Mouse (Mus musculus) hindbrain, postnatal 0 days (tissue): Measurements from ENCODE around the gene Slc9a9. TPM values are rescaled to one million over a fixed set of nuclear protein-coding genes. Genes with fewer than 3 reads are reported as not detected.

Source experiments
- ATAC-seq: fragments of 200-750 bp; cut with Nextera tagmentation; 2 replicates; pipeline ENCODE4 v1.8.0; 2017; ENCODE audit warnings: mild to moderate bottlenecking, moderate TSS enrichment, moderate library complexity
- DNase-seq: peaks from one replicate; pipeline ENCODE4 v3.0.0-alpha.2; 2015; ENCODE audit warnings: low spot score
- H3K27ac ChIP-seq: fragments of 300-500 bp; sonication (generic); 2 replicates; pipeline ENCODE4 v1.5.1; 2014; ENCODE audit warnings: mild to moderate bottlenecking
- H3K27me3 ChIP-seq: fragments of 300-500 bp; sonication (generic); 2 replicates; pipeline ENCODE4 v1.6.1; 2014; ENCODE audit warnings: low read length, mixed read lengths; ENCODE audit not compliant: insufficient read depth
- H3K36me3 ChIP-seq: fragments of 300-500 bp; sonication (generic); 2 replicates; pipeline ENCODE4 v1.6.1; 2014; ENCODE audit warnings: low read length, mixed read lengths; ENCODE audit not compliant: insufficient read depth
- H3K4me1 ChIP-seq: fragments of 300-500 bp; sonication (generic); 2 replicates; pipeline ENCODE4 v1.6.1; 2014; ENCODE audit warnings: antibody characterized with exemption, low read length, mixed read lengths; ENCODE audit not compliant: insufficient read depth
- H3K4me2 ChIP-seq: fragments of 300-500 bp; sonication (generic); 2 replicates; pipeline ENCODE4 v1.6.1; 2014; ENCODE audit warnings: low read depth, mild to moderate bottlenecking, low read length, moderate library complexity, mixed read lengths
- H3K4me3 ChIP-seq: fragments of 300-500 bp; sonication (generic); 2 replicates; pipeline ENCODE4 v1.5.1; 2014; ENCODE audit warnings: low read length
- H3K9ac ChIP-seq: fragments of 300-500 bp; sonication (generic); replicated peaks from 2 replicates; pipeline ENCODE4 v1.6.1; 2014; ENCODE audit warnings: mild to moderate bottlenecking, low read length, moderate library complexity, mixed read lengths
- H3K9me3 ChIP-seq: fragments of 300-500 bp; sonication (generic); 2 replicates; pipeline ENCODE4 v1.6.1; 2016; ENCODE audit warnings: low read length, mixed read lengths
- CTCF ChIP-seq: IDR thresholded peaks from 2 replicates; pipeline ENCODE4 v1.5.1; 2016; ENCODE audit warnings: antibody characterized with exemption, control low read depth, low read depth
- WGBS: fragments of 180-500 bp; shearing (Covaris S2); extraction: QIAGEN DNeasy Blood & Tissue Kit; methylation state at CpG from one replicate; pipeline ENCODE4 v1.1.7; 2014; 5-methylcytosine and 5-hydroxymethylcytosine counted together
- polyA plus RNA-seq: library from polyadenylated mRNA; unstranded; fragments of >200 nt; fragmentation: Nextera tagmentation; extraction: Ambion mirVana; gene quantifications from 2 replicates; pipeline ENCODE4 v1.2.1, GENCODE M21; 2015
- total RNA-seq: library from RNA; depleted of rRNA; stranded (reverse); fragments of >200 nt; gene quantifications from 2 replicates; pipeline ENCODE4 v1.2.3, GENCODE M21; 2014

Gene Slc9a9
- total and polyA plus RNA-seq, 2 experiments from 2014 or later: 5.8 to 6.6 TPM

DNA sequence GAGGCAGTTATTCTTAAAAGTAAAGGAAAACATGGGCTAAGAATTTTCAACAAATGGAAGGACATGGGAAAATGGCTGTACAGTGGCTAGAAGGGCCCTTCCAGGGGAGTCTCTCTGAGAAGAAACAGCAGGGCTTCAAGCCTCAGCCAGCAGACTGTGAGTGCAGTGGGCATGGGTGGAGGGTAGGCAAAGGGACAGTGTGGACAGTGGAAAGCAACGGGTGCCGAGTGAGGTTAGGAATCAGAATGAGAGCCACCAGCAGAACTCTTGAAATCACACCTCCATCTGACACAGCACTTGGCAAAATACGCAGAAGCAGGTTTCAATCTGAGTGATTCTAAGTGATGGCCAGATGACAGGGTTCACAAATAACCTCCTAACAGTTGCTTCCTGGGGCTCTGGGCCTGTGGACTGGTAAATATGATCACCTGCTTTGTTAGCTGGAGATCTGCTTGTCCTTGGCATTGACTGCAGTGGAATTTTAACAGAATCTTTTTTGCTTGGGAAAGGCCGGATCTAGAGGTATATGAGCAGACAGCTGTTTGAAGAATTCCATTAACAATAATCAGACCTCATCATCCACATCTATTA, 237.4 kb downstream of the Slc9a9 start:
- no peak overlapping the region for H3K27ac ChIP-seq
- TF ChIP-seq CTCF: no peak
- ATAC-seq (no peak), DNase-seq (no peak)
- H3K4me1 ChIP-seq: no peaks in the 10 kb centered on the region
- no peaks in the 10 kb centered on the region for H3K9me3 ChIP-seq
- no peaks in the 10 kb centered on the region for H3K27me3 ChIP-seq
- 89% methylated on average over 4 of the region's 4 CpGs for WGBS
- no peak overlapping the region for H3K9ac ChIP-seq
- no peak overlapping the region for H3K4me3 ChIP-seq
- no peaks in the 10 kb centered on the region for H3K36me3 ChIP-seq
- H3K4me2 ChIP-seq: no peak overlapping the region

DNA sequence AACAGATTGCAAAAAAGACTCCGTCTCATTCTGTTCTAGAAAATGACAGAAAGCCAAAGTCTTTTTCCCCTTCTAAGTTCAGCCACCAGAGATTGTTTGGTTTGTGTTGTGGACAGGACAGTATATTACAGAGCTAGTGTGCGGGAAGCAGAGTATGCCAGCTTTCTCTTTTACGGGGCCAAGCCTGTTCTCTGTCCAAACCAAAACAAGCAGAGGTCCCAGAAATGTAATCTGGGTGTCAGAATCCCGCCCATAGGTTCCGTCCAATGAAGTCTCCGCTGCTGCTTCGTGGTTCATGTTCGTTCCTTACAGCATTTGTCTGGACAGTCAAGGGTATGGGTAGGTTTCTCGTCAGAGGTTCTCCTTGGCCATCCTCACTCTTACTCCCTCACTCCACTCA, 242.4 kb downstream of the Slc9a9 start:
- Histone ChIP-seq H3K9me3 (no peaks in the 10 kb centered on the region), H3K4me3 (no peak overlapping the region), H3K27me3 (no peaks in the 10 kb centered on the region), H3K4me2 (no peak overlapping the region), H3K4me1 (no peaks in the 10 kb centered on the region), H3K9ac (no peak overlapping the region), H3K27ac (no peak overlapping the region), H3K36me3 (no peaks in the 10 kb centered on the region)
- no peak for DNase-seq
- TF ChIP-seq CTCF: no peak
- 88% methylated on average over 9 of the region's 9 CpGs for WGBS
- no peak for ATAC-seq

GRCm38 (mm10) chr9:94922062-94922461, 252.4 kb downstream of the Slc9a9 start:
- no peak for ATAC-seq
- no peak for DNase-seq
- 54% methylated on average over 5 of the region's 5 CpGs for WGBS

DNA sequence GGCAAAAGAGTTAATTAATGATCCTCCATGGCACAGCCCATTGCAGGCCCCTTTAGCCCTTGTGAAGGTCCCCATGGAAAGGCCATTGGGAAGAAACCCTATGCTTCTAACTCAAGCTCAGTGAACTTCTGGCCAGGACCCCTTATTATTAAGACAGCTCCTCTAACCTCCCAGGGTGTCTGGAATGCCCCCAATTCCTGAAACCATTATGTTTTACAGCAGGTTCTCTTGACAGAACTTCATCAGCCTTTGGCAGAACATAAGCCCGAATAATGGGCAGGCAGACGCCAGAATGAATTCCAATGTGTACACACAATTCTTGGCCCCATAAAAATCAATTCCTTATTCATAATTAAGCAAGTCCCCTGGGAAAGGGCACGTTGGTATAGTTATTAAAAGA, 256.1 kb downstream of the Slc9a9 start:
- Histone ChIP-seq H3K9ac (no peak overlapping the region), H3K4me3 (no peak overlapping the region), H3K9me3 (no peaks in the 10 kb centered on the region), H3K36me3 (no peaks in the 10 kb centered on the region), H3K27me3 (no peaks in the 10 kb centered on the region), H3K27ac (no peak overlapping the region), H3K4me1 (no peaks in the 10 kb centered on the region), H3K4me2 (no peak overlapping the region)
- no peak for TF ChIP-seq CTCF
- WGBS: 35% methylated on average over 3 of the region's 3 CpGs
- peak; percentile 24 for DNase-seq
- ATAC-seq: no peak

More at GRCm38 (mm10) chr9:94922062-94922461, 252.4 kb downstream of the Slc9a9 start:
- H3K4me3 ChIP-seq: no peak overlapping the region
- no peak overlapping the region for H3K9ac ChIP-seq
- no peak overlapping the region for H3K27ac ChIP-seq
- no peaks in the 10 kb centered on the region for H3K4me1 ChIP-seq
- no peaks in the 10 kb centered on the region for H3K27me3 ChIP-seq
- no peaks in the 10 kb centered on the region for H3K36me3 ChIP-seq
- no peak for TF ChIP-seq CTCF
- H3K9me3 ChIP-seq: no peaks in the 10 kb centered on the region
- H3K4me2 ChIP-seq: no peak overlapping the region

- DNase-seq (no peak), ATAC-seq (no peak)
- H3K36me3 ChIP-seq: no peaks in the 10 kb centered on the region
- H3K27ac ChIP-seq: no peak overlapping the region
- no peak overlapping the region for H3K9ac ChIP-seq
- no peaks in the 10 kb centered on the region for H3K4me1 ChIP-seq
- H3K27me3 ChIP-seq: no peaks in the 10 kb centered on the region
- H3K4me2 ChIP-seq: no peak overlapping the region
- TF ChIP-seq CTCF: peak; percentile 50
- H3K4me3 ChIP-seq: no peak overlapping the region
- no peaks in the 10 kb centered on the region for H3K9me3 ChIP-seq
Observed at GRCm38 (mm10) chr9:94927101-94927500, 257.4 kb downstream of the Slc9a9 start.

DNA sequence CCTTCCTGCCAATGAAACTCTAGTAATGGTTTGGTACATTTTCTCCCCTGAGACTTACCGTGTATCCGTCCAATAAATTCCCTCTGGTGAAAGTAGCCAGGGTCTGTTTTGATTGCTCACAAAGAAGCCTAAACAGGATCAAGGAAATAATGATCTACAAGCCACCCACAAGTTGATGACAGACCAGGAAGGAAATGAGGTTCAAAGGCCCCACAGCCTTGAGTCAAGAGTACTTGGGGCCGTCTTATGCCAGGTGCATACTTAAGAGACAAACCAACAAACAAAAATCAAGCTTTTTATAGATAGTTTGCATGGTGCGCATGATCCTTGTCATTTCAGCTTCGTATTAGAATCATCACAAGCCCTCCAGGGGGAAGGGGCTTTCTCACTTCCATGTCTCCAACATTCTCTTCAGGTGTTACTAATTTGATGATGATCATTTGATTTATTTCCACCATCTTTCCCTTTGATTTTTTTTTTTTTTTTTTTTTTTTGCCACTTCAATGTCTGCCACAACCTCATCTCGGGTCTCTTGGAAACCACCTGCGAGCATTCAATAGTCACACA, 275.9 kb downstream of the Slc9a9 start:
- no peak overlapping the region for H3K27ac ChIP-seq
- no peaks in the 10 kb centered on the region for H3K36me3 ChIP-seq
- WGBS: 87% methylated on average over 7 of the region's 7 CpGs
- no peak for ATAC-seq
- no peak for DNase-seq
- no peaks in the 10 kb centered on the region for H3K4me1 ChIP-seq
- no peaks in the 10 kb centered on the region for H3K27me3 ChIP-seq
- no peak overlapping the region for H3K4me2 ChIP-seq
- no peak for TF ChIP-seq CTCF
- no peak overlapping the region for H3K9ac ChIP-seq
- H3K9me3 ChIP-seq: no peaks in the 10 kb centered on the region
- H3K4me3 ChIP-seq: no peak overlapping the region

DNA sequence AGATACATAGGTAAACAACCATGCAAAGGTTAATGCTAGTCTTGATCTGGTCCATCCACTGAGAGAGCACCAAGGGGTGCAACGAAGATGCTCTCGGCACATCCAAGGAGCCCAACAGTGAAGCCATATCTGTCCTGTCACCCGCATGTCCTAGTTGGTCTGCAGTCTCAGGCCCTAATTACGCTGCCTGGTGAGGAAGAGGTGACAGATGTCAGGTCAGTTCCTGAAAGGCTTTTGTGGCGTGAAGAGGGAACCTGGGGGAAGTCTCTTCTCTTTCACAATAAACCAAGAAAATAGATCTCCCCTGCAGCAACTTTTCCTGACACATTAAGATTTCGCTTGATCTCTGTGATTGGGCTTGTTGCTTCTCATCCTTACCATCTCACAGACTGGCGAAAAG, 277.5 kb downstream of the Slc9a9 start:
- 79% methylated on average over 7 of the region's 7 CpGs for WGBS
- DNase-seq (no peak), ATAC-seq (no peak)
- Histone ChIP-seq H3K27me3 (no peaks in the 10 kb centered on the region), H3K4me3 (no peak overlapping the region), H3K36me3 (no peaks in the 10 kb centered on the region), H3K4me1 (no peaks in the 10 kb centered on the region), H3K9me3 (no peaks in the 10 kb centered on the region), H3K4me2 (no peak overlapping the region), H3K27ac (no peak overlapping the region), H3K9ac (no peak overlapping the region)
- TF ChIP-seq CTCF: no peak
